Mouse (Mus musculus) heart, embryonic 12.5 days (tissue): ENCODE results near the gene Acp7. TPM values are rescaled to one million over a fixed set of nuclear protein-coding genes. Genes with fewer than 3 reads are reported as not detected.
A peak's percentile ranks its signal among the peaks of the same experiment; 100 is the strongest.
"Not testable (repeated sequence)": the region's sequence is repeated elsewhere in the genome, so short reads cannot be mapped to it uniquely, and the experiment has no call there.

Source experiments
- ATAC-seq: fragments of 200-750 bp; cut with Nextera tagmentation; 2 replicates; pipeline ENCODE4 v1.8.0; 2017; ENCODE audit warnings: moderate TSS enrichment, moderate library complexity; ENCODE audit not compliant: insufficient number of reproducible peaks, low FRiP score
- H3K27ac ChIP-seq: fragments of 300-500 bp; sonication (generic); 2 replicates; pipeline ENCODE4 v1.5.1; 2016; ENCODE audit warnings: mild to moderate bottlenecking, moderate library complexity; ENCODE audit not compliant: poor library complexity, severe bottlenecking
- H3K27me3 ChIP-seq: fragments of 300-500 bp; sonication (generic); replicated peaks from 2 replicates; pipeline ENCODE4 v1.6.1; 2016; ENCODE audit warnings: mild to moderate bottlenecking, moderate library complexity
- H3K36me3 ChIP-seq: fragments of 300-500 bp; sonication (generic); 2 replicates; pipeline ENCODE4 v1.6.1; 2016; ENCODE audit warnings: mild to moderate bottlenecking, moderate library complexity
- H3K4me1 ChIP-seq: fragments of 300-500 bp; sonication (generic); replicated peaks from 2 replicates; pipeline ENCODE4 v1.6.1; 2016; ENCODE audit warnings: mild to moderate bottlenecking
- H3K4me2 ChIP-seq: fragments of 300-500 bp; sonication (generic); 2 replicates; pipeline ENCODE4 v1.6.1; 2016; ENCODE audit warnings: mild to moderate bottlenecking, moderate library complexity
- H3K4me3 ChIP-seq: fragments of 300-500 bp; sonication (generic); 2 replicates; pipeline ENCODE4 v1.5.1; 2016; ENCODE audit warnings: mild to moderate bottlenecking
- H3K9ac ChIP-seq: fragments of 300-500 bp; sonication (generic); 2 replicates; pipeline ENCODE4 v1.6.1; 2016; ENCODE audit warnings: mild to moderate bottlenecking, moderate library complexity
- H3K9me3 ChIP-seq: fragments of 300-500 bp; sonication (generic); replicated peaks from 2 replicates; pipeline ENCODE4 v1.6.1; 2016; ENCODE audit warnings: mild to moderate bottlenecking, moderate library complexity
- WGBS: fragments of 180-500 bp; shearing (Covaris S2); methylation state at CpG from one replicate; pipeline ENCODE4 v1.1.7; 2016; 5-methylcytosine and 5-hydroxymethylcytosine counted together
- polyA plus RNA-seq: library from polyadenylated mRNA; unstranded; fragments of >200 nt; fragmentation: Nextera tagmentation; extraction: Ambion mirVana; gene quantifications from 2 replicates; pipeline ENCODE4 v1.2.1, GENCODE M21; 2016

The Acp7 gene
- polyA plus RNA-seq = not detected in 2 replicates

DNA sequence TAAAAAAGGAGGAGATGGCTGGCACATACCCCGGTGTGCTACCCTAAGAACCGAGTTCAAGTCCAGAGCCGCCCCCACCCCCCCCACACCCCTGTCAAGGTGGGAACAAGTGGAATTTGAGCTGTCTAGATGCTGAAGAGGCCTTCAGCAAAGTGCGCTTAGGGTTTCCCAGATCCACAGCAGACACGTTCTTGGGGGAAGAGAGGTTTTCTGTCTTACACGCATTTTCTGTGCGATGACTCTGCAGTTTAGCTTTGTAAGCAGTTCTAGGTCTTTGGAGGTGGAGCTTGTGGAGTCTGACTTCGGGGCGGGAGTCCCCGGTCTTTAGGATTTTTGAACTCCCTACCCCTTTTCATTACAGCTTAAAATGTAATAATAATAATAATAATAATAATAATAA, at the start of gene Acp7:
Gene Acp7 (minus strand): TSS at position 260 of the 400 bp plus-strand sequence.
- no peak within 1 kb of the TSS for H3K27ac ChIP-seq
- H3K9ac ChIP-seq = no peak within 1 kb of the TSS
- no peaks in the 10 kb centered on the region for H3K9me3 ChIP-seq
- 29% methylated on average over 10 of the region's 10 CpGs for WGBS
- peak within 1 kb of the TSS; percentile 57 for H3K4me2 ChIP-seq
- H3K4me1 ChIP-seq = peaks cover 8% of the 10 kb centered on the region; the same call in 1 of the 2 replicates
- H3K4me3 ChIP-seq = peak within 1 kb of the TSS; percentile 22
- H3K27me3 ChIP-seq = peaks cover 51% of the 10 kb centered on the region
- no peaks in the 10 kb centered on the region for H3K36me3 ChIP-seq
- no peak for ATAC-seq

DNA sequence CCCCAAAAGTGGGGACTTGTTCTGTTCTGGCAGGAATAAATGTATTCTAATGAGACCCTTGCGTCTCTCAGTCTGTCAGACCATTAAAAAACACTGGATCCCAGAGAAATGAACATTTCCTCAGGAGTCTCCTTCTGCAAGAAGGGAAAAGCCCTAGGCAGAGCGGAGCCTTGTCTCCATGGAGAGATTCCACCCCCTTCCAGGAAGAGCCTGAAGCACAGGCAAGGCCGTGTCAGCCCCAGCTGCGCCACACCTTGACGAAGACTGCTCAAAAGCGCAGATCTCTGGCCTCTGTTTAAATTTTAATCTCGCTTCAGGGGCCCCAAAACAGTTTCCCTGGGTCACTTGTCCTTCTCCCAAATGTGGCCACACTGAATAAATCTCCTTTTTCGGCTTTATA, 46.5 kb upstream of the Acp7 start:
- Histone ChIP-seq H3K4me3 (no peak overlapping the region), H3K27ac (no peak overlapping the region), H3K4me2 (no peak overlapping the region), H3K36me3 (no peaks in the 10 kb centered on the region), H3K9ac (no peak overlapping the region), H3K27me3 (no peaks in the 10 kb centered on the region), H3K4me1 (peaks cover 12% of the 10 kb centered on the region; the same call in 1 of the 2 replicates), H3K9me3 (no peaks in the 10 kb centered on the region)
- no peak for ATAC-seq
- WGBS = 89% methylated on average over 8 of the region's 8 CpGs

DNA sequence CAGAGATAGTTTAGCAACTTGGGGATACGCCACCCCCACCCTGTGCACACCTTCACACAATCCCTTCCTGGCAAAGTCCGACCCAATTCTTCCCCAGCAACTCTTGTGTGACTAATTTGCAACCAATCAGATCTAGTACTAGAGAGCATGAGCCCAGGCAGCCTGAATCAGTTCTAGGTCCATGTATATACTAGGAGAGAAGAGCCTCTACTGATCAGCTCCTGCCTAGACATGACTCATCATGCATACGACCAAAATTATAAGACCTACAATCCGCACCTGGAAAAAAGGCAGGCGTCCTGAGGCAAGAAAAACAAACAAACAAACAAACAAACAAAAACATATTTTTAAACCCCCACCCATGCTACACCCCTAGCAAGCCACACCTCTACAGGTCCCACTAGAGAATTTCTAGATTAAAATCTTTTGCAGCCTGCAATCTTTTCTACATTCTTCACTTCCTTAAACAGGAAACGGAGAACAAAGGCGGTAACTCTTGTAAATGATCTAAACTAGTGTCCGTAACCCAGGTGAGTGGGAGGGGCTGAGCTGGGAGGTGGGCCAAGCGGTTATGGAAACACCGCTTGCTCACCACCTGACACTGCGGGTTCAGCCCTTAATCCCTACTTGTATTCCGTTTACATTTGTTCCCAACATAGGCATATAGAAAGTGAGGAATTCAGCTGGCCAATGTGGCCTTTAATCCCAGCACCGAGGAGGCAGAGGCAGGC, 45.8 kb upstream of the Acp7 start:
- 79% methylated on average over 13 of the region's 13 CpGs for WGBS
- Histone ChIP-seq H3K27me3 (no peaks in the 10 kb centered on the region), H3K27ac (no peak overlapping the region), H3K9ac (no peak overlapping the region), H3K36me3 (no peaks in the 10 kb centered on the region), H3K4me1 (peaks cover 12% of the 10 kb centered on the region; the same call in 1 of the 2 replicates), H3K9me3 (0 out of 2 replicates have a peak, but pooled peaks cover 3% of the 10 kb centered on the region), H3K4me2 (no peak overlapping the region), H3K4me3 (no peak overlapping the region)
- no peak for ATAC-seq

DNA sequence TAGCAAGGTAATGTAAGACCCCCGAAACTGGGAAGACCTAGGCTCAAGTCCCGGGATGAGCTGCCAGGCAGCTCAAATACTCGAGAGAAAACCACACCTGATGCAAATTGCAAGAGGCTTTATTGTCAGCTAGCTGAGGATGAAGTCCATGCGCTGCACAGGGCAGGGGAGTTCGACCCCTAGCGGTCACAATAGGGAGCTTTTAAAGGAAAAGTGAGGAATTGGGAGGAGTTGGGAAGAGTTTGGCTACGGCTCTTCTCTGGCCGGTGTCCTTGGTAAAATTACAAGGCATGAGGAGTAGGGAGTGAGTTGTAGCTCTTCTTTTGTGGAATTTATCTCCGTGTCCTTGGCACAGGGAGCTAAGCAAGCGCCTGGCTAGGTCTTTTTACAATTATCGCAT, 44.6 kb upstream of the Acp7 start:
- no peak for ATAC-seq
- Histone ChIP-seq H3K36me3 (no peaks in the 10 kb centered on the region), H3K9ac (no peak overlapping the region), H3K4me3 (no peak overlapping the region), H3K27ac (no peak overlapping the region), H3K4me2 (no peak overlapping the region), H3K4me1 (peaks cover 10% of the 10 kb centered on the region; the same call in 1 of the 2 replicates), H3K9me3 (0 out of 2 replicates have a peak, but pooled peaks cover 3% of the 10 kb centered on the region), H3K27me3 (no peaks in the 10 kb centered on the region)
- WGBS = 34% methylated on average over 11 of the region's 11 CpGs

DNA sequence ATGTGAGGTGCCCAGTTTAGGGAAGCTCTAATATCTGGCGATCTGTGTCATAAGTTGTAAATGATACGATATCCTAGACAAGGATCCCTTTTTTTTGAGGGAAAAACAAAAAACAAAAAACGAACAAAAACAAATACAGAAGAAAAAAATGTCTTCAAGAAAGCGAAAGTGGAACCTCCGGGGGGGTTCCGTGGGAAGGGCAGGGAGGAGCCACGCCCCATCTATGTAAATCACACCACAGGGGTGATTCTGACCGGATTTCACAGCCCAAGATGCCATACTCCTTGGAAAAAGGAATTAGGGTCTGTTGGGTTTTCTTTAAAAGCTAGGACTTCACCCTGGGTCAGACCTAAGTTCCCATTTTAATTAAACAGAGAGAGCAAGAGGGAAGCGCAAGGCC, 43.9 kb upstream of the Acp7 start:
- H3K36me3 ChIP-seq = no peaks in the 10 kb centered on the region
- 0 out of 2 replicates have a peak, but pooled peaks cover 3% of the 10 kb centered on the region for H3K9me3 ChIP-seq
- no peak for ATAC-seq
- no peak overlapping the region for H3K9ac ChIP-seq
- no peak overlapping the region for H3K4me2 ChIP-seq
- H3K4me1 ChIP-seq = peaks cover 8% of the 10 kb centered on the region; the same call in 1 of the 2 replicates
- H3K27me3 ChIP-seq = no peaks in the 10 kb centered on the region
- H3K27ac ChIP-seq = no peak overlapping the region
- H3K4me3 ChIP-seq = no peak overlapping the region
- WGBS = 57% methylated on average over 9 of the region's 9 CpGs

GRCm38 (mm10) chr7:28672786-28673185, 41.7 kb upstream of the Acp7 start:
- H3K4me1 ChIP-seq, ATAC-seq: not testable (repeated sequence)

GRCm38 (mm10) chr7:28672276-28672675, 41.1 kb upstream of the Acp7 start:
- 77% methylated on average over 5 of the region's 5 CpGs for WGBS
- 0 out of 2 replicates have a peak, but pooled peaks cover 3% of the 10 kb centered on the region for H3K9me3 ChIP-seq
- no peaks in the 10 kb centered on the region for H3K27me3 ChIP-seq
- no peak overlapping the region for H3K27ac ChIP-seq
- no peak overlapping the region for H3K4me3 ChIP-seq
- H3K4me2 ChIP-seq = no peak overlapping the region
- H3K9ac ChIP-seq = no peak overlapping the region
- H3K36me3 ChIP-seq = no peaks in the 10 kb centered on the region
- no peaks in the 10 kb centered on the region for H3K4me1 ChIP-seq
- ATAC-seq = no peak

More at GRCm38 (mm10) chr7:28672786-28673185, 41.7 kb upstream of the Acp7 start:
- WGBS = 49% methylated on average over 5 of the region's 5 CpGs
- H3K27me3 ChIP-seq, H3K27ac ChIP-seq, H3K9ac ChIP-seq, H3K4me3 ChIP-seq, H3K9me3 ChIP-seq, H3K36me3 ChIP-seq, H3K4me2 ChIP-seq: not testable (repeated sequence)

DNA sequence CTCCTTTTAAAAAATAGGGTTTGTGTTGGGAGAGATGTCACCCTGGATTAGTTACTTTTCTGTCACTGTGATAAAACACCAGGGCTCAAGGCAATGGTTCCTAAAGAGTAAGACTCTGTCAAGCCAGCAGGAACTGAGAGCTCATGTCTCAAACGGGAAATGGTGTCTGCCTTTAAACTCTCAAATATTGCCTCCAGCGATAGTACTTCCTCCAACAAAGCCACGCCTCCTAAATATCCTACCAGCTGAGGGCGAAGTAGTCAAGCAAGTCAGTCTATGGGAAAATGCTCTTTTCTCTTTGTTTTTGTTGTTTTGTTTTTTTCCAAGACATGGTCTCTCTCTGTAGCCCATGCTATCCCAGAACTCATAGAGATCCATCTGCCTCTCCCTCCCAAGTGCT, 40.0 kb upstream of the Acp7 start:
- WGBS = 54% methylated on average over 4 of the region's 4 CpGs

DNA sequence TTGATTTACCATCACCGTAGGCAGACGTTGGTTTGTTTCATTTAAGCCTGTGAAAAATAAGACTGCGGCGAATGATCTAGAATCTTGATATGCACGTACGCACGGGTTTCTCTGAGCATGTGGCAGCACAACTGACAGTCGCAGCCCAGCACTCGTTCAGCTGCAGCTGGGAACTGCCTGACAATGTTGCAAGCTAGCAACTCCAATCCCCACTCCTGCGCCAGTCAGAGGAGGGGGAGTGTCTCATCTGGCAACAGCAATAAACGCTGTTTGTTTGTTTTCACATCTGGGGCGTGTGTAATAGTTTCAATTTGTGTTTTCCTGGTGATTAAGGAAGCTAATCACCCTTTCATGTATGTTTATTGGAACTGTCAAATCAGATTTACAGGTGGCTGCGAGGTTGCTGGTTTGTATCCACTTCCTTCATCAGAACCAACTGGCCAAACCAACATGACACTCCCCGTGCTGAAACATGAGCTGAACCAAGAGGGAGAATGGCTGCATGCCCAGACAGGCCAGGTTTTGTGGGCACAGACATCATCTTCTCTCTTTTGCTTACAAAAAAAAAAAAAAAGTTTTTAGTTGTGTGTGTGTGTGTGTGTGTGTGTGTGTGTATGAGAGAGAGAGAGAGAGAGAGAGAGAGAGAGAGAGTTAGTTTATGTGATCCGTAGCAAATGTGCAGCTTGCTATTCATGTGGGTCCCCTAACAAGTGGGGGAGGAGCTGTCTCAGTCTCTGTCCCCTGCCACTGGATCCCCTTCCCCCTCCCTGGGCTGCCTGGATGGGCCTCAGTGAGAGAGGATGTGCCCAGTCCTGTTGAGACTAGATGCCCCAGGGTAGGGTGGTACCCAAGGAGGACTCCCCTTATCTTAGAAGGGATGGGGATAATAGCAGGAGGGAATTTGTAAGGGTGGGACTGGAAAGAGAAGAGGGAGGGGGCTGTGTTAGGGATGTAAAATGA, 34.8 kb upstream of the Acp7 start:
- Histone ChIP-seq H3K27me3 (peaks cover 11% of the 10 kb centered on the region), H3K4me2 (peak overlapping the region; percentile 51), H3K27ac (no peak overlapping the region), H3K4me3 (no peak overlapping the region), H3K4me1 (no peaks in the 10 kb centered on the region), H3K9me3 (peaks cover 5% of the 10 kb centered on the region), H3K9ac (no peak overlapping the region), H3K36me3 (no peaks in the 10 kb centered on the region)
- 29% methylated on average over 15 of the region's 15 CpGs for WGBS
- no peak for ATAC-seq

More for the DNA sequence above, 40.0 kb upstream of the Acp7 start:
- Histone ChIP-seq H3K4me2 (no peak overlapping the region), H3K27ac (no peak overlapping the region), H3K9ac (no peak overlapping the region), H3K4me1 (no peaks in the 10 kb centered on the region), H3K36me3 (no peaks in the 10 kb centered on the region), H3K27me3 (no peaks in the 10 kb centered on the region), H3K4me3 (no peak overlapping the region), H3K9me3 (0 out of 2 replicates have a peak, but pooled peaks cover 3% of the 10 kb centered on the region)
- ATAC-seq = no peak

- ATAC-seq = no peak
- Histone ChIP-seq H3K9ac (no peak overlapping the region), H3K27ac (no peak overlapping the region), H3K36me3 (no peaks in the 10 kb centered on the region), H3K9me3 (peaks cover 1% of the 10 kb centered on the region), H3K4me1 (no peaks in the 10 kb centered on the region), H3K4me3 (no peak overlapping the region), H3K4me2 (no peak overlapping the region), H3K27me3 (no peaks in the 10 kb centered on the region; the same call in 1 of the 2 replicates)
- WGBS = 66% methylated on average over 4 of the region's 4 CpGs
Observed at GRCm38 (mm10) chr7:28656430-28656829, 25.3 kb upstream of the Acp7 start.

DNA sequence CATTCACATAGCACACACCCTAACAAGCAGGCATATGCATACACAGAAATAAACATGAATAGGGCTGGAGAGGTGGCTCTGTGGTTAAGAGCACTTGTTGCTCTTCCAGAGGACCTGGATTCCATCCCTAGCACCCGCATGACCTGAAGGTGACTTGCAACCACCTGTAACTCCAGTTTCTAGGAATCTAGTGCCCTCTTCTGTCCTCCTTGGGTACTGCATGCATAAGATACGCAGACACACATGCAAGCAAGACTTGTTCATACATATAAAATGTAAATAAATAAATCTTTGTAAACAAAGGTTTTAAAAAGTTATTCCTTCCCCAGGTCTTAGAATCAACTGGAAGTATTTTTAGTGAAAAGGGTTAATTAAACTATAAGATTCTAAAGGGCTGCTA, 20.0 kb upstream of the Acp7 start:
- H3K4me2 ChIP-seq = no peak overlapping the region
- H3K9ac ChIP-seq = no peak overlapping the region
- no peaks in the 10 kb centered on the region for H3K4me1 ChIP-seq
- no peak for ATAC-seq
- no peak overlapping the region for H3K27ac ChIP-seq
- H3K36me3 ChIP-seq = no peaks in the 10 kb centered on the region
- H3K4me3 ChIP-seq = no peak overlapping the region
- H3K27me3 ChIP-seq = no peaks in the 10 kb centered on the region; the same call in 1 of the 2 replicates
- peaks cover 4% of the 10 kb centered on the region; the same call in 1 of the 2 replicates for H3K9me3 ChIP-seq
- WGBS = 85% methylated on average over 2 of the region's 2 CpGs
